Mouse (Mus musculus) liver, embryonic 11.5 days (tissue): ENCODE results near the gene Chrna10. TPM values are rescaled to one million over a fixed set of nuclear protein-coding genes. Genes with fewer than 3 reads are reported as not detected.

Experiments
- ATAC-seq: fragments of 200-750 bp; cut with Nextera tagmentation; replicated peaks from 2 replicates; pipeline ENCODE4 v1.8.0; 2017; ENCODE audit warnings: moderate number of reproducible peaks, mild to moderate bottlenecking, moderate TSS enrichment, moderate library complexity; ENCODE audit not compliant: low FRiP score
- DNase-seq: peaks from one replicate; pipeline ENCODE4 v3.0.0-alpha.2; 2017; ENCODE audit warnings: low spot score
- H3K27ac ChIP-seq: fragments of 300-500 bp; sonication (generic); 2 replicates; pipeline ENCODE4 v1.5.1; 2014; ENCODE audit warnings: mild to moderate bottlenecking, low read depth, low read length, control low read depth
- H3K27me3 ChIP-seq: fragments of 300-500 bp; sonication (generic); replicated peaks from 2 replicates; pipeline ENCODE4 v1.6.1; 2014; ENCODE audit warnings: low read length, mixed read lengths; ENCODE audit not compliant: control insufficient read depth, insufficient read depth
- H3K36me3 ChIP-seq: fragments of 300-500 bp; sonication (generic); 2 replicates; pipeline ENCODE4 v1.6.1; 2014; ENCODE audit warnings: mild to moderate bottlenecking, low read length, moderate library complexity, mixed read lengths; ENCODE audit not compliant: control insufficient read depth, insufficient read depth
- H3K4me1 ChIP-seq: fragments of 300-500 bp; sonication (generic); replicated peaks from 2 replicates; pipeline ENCODE4 v1.6.1; 2014; ENCODE audit warnings: low read length, mixed read lengths; ENCODE audit not compliant: control insufficient read depth, insufficient read depth
- H3K4me2 ChIP-seq: fragments of 300-500 bp; sonication (generic); 2 replicates; pipeline ENCODE4 v1.6.1; 2014; ENCODE audit warnings: mild to moderate bottlenecking, control low read depth, moderate library complexity
- H3K4me3 ChIP-seq: fragments of 300-500 bp; sonication (generic); 2 replicates; pipeline ENCODE4 v1.5.1; 2014; ENCODE audit warnings: low read depth, low read length, control low read depth
- H3K9ac ChIP-seq: fragments of 300-500 bp; sonication (generic); 2 replicates; pipeline ENCODE4 v1.6.1; 2014; ENCODE audit warnings: low read depth, low read length, control low read depth
- H3K9me3 ChIP-seq: fragments of 300-500 bp; sonication (generic); 2 replicates; pipeline ENCODE4 v1.6.1; 2016; ENCODE audit warnings: low read length, inconsistent platforms, mixed read lengths; ENCODE audit not compliant: control insufficient read depth
- WGBS: fragments of 180-500 bp; shearing (Covaris S2); extraction: QIAGEN DNeasy Blood & Tissue Kit; methylation state at CpG from one replicate; pipeline ENCODE4 v1.1.7; 2014; 5-methylcytosine and 5-hydroxymethylcytosine counted together
- polyA plus RNA-seq: library from polyadenylated mRNA; unstranded; fragments of >200 nt; fragmentation: Nextera tagmentation; extraction: Ambion mirVana; gene quantifications from 2 replicates; pipeline ENCODE4 v1.2.1, GENCODE M21; 2014

Chrna10 gene
- polyA plus RNA-seq: not detected in 2 replicates

DNA sequence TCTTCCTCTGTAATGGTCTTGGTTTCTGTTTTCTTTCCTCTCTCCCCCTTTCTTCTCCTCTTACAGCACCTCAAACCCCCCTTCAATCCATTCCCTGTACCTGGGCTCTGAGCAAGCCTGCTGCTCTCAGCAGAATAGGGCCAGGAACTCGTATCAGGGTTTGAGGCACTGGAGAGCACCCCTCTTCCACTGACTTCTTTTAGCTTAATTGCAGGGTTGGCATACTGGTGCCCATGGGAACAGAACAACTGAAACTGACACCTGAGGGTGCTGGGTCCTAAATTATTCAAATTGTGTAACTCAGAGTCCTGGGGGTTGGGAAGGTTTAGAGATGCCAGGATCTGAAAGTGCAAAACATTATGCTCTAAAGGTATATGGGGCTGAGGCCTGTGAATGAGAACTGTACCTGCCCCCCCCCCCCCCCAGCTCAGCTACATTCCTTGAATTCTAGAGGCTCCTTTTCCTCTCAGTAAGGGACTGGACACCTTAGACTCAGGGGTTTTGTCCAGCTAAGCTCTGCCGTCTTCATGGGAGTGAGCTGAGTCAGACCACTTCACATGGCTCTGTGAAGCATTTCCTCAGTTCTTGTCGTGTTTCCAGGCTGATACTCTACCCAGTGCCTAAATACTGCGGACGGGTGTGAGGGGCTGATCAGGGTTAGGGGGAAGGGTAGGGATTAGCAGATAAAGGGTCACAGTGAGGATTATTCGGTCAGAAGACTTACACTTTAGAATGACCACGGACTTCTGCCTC is at the start of gene Chrna10:
TSS of gene Chrna10 (minus strand) at position 250 of the 753 bp plus-strand sequence.
- Histone ChIP-seq H3K36me3 (peaks cover 25% of the 10 kb centered on the region), H3K9ac (no peak within 1 kb of the TSS), H3K27me3 (0 out of 2 replicates have a peak, but pooled peaks cover 7% of the 10 kb centered on the region), H3K4me1 (no peaks in the 10 kb centered on the region; the same call in 1 of the 2 replicates), H3K27ac (no peak within 1 kb of the TSS), H3K9me3 (no peaks in the 10 kb centered on the region), H3K4me2 (no peak within 1 kb of the TSS), H3K4me3 (no peak within 1 kb of the TSS)
- WGBS: 45% methylated on average over 7 of the region's 7 CpGs
- ATAC-seq: 0 out of 2 replicates have a peak, but pooled peaks have one; percentile 29
- no peak for DNase-seq

DNA sequence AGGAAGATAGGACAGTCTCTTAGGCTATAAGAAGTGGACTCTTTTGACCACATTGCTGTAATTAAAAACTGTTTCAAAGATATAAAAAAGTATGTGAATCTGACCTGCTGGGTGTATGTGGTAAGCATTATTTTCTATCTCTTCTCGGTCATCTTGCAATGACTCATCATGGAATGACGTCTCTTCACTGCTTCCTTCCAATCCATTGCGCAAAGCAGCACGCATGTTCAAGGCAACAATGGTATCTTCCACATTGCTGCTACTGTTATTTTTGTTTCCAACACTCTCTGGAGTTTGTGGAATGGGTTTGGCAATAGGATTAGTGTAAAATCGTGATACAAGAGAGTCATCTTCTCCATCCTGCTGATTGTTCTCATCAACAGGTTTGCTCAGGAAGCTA is 37.1 kb upstream of the Chrna10 start:
- peaks cover 27% of the 10 kb centered on the region for H3K36me3 ChIP-seq
- no peaks in the 10 kb centered on the region for H3K27me3 ChIP-seq
- H3K4me1 ChIP-seq: no peaks in the 10 kb centered on the region
- H3K4me2 ChIP-seq: no peak overlapping the region
- H3K9me3 ChIP-seq: no peaks in the 10 kb centered on the region
- H3K27ac ChIP-seq: no peak overlapping the region
- no peak for DNase-seq
- no peak overlapping the region for H3K4me3 ChIP-seq
- 86% methylated on average over 5 of the region's 5 CpGs for WGBS
- no peak for ATAC-seq
- H3K9ac ChIP-seq: no peak overlapping the region

DNA sequence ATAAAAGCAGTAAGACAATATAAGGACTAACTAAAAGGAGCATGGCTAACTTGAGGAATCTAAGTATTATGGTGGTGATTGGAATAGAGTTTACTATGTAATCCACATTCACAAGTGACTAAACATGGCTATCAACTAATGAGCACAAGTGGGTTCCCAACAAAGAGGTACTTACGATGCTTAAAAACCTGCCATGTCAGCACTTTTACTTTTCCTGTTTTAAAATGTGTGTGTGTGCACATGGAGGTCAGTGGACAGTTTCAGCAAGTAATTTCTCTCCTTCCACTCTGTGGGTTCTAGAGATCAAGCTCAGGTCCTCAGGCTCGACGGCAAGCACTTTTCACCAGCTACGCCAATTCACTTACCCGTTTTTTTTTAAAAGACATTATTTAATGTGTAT is 21.3 kb upstream of the Chrna10 start:
- ATAC-seq: no peak
- DNase-seq: no peak
- no peaks in the 10 kb centered on the region for H3K9me3 ChIP-seq
- no peak overlapping the region for H3K4me3 ChIP-seq
- H3K27me3 ChIP-seq: no peaks in the 10 kb centered on the region
- H3K36me3 ChIP-seq: peaks cover 35% of the 10 kb centered on the region
- no peak overlapping the region for H3K27ac ChIP-seq
- 95% methylated on average over 5 of the region's 5 CpGs for WGBS
- H3K9ac ChIP-seq: no peak overlapping the region
- H3K4me2 ChIP-seq: no peak overlapping the region
- H3K4me1 ChIP-seq: no peaks in the 10 kb centered on the region

DNA sequence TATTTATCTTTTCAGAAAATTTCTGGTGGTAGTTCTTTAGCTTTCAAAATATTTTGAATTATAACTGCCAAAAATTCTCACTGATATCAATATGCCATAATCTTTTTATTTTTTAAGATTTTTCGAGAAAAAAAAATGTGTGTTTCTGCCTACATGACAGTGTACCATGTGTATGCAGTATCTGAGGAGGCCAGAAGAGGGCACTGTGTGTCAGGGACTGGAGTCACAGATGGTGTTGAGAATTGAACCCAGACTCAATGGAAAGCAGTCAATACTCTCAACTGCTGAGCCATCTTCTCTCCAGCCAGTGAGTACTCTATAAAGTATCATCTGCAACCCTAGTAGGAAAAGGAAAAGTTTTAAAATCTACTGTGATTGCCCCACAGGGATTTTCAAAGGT is 20.8 kb upstream of the Chrna10 start:
- H3K36me3 ChIP-seq: peaks cover 37% of the 10 kb centered on the region
- H3K4me2 ChIP-seq: no peak overlapping the region
- DNase-seq (no peak), ATAC-seq (0 out of 2 replicates have a peak, but pooled peaks have one; percentile 58)
- no peak overlapping the region for H3K4me3 ChIP-seq
- no peaks in the 10 kb centered on the region for H3K4me1 ChIP-seq
- H3K9me3 ChIP-seq: no peaks in the 10 kb centered on the region
- WGBS: 83% methylated on average over 1 of the region's 1 CpGs
- no peak overlapping the region for H3K27ac ChIP-seq
- no peak overlapping the region for H3K9ac ChIP-seq
- H3K27me3 ChIP-seq: no peaks in the 10 kb centered on the region

DNA sequence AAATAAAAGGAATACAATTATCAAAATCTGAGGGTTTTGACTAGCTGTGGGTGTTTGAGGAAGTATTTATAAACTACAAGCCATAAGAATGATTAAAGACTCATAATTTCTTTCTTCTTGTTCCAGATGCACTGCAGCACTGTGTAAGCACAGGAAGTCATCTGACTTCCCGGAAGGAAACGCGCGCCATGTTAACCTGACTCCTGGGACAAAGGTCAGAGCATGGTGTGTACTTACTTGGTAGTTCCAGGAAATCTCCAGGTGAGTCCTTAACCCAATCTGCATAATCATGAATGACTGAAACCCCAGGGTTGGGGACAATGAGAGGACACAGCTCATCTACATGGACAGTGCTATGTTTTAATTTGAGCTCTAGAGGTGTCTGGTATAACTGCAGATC is 15.8 kb upstream of the Chrna10 start:
- Histone ChIP-seq H3K36me3 (peaks cover 44% of the 10 kb centered on the region), H3K27ac (no peak overlapping the region), H3K9ac (no peak overlapping the region), H3K9me3 (no peaks in the 10 kb centered on the region), H3K4me2 (no peak overlapping the region), H3K4me3 (no peak overlapping the region), H3K4me1 (no peaks in the 10 kb centered on the region), H3K27me3 (no peaks in the 10 kb centered on the region)
- ATAC-seq (no peak), DNase-seq (no peak)
- WGBS: 92% methylated on average over 4 of the region's 4 CpGs

DNA sequence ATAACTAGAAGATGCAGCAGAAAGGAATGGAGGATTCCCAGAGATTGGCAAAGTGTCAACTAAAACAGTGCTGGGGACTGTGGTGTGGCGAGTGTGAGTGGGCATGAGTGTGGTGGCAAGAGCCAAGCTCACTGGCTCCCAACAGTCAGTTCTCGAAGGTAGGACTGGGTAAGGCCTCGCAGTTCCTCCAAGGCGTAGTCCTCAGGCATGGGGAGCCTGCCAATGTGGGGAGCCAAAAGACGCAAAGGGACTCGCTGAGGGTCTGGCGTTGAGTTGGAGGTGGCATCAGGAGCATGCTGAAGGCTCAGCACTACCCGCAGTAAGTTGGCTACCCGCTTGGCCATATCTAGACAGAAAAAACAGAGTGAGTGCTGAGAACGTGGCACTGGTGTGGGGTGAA is 3.7 kb upstream of the Chrna10 start:
- Histone ChIP-seq H3K9me3 (no peaks in the 10 kb centered on the region), H3K27me3 (no peaks in the 10 kb centered on the region), H3K9ac (no peak overlapping the region), H3K4me2 (no peak overlapping the region), H3K36me3 (peaks cover 57% of the 10 kb centered on the region), H3K4me3 (no peak overlapping the region), H3K27ac (no peak overlapping the region), H3K4me1 (no peaks in the 10 kb centered on the region)
- ATAC-seq (no peak), DNase-seq (no peak)
- 95% methylated on average over 10 of the region's 10 CpGs for WGBS

DNA sequence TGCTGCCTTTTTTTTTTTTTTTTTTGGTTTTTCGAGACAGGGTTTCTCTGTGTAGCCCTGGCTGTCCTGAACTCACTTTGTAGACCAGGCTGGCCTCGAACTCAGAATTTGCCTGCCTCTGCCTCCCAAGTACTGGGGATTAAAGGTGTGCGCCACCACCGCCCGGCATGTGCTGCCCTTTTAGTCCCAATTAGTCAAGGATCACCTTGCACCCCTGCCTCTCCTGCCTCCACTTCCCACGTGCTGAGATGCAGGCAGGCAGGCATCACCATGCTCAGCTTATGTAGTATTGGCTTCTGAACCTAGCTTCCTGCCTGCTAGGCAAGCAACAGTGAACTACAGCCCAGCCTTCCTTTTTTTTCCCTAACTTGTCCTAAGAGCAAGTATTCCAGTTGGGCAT is 754 bp upstream of the Chrna10 start:
- DNase-seq (no peak), ATAC-seq (no peak)
- H3K27me3 ChIP-seq: 0 out of 2 replicates have a peak, but pooled peaks cover 7% of the 10 kb centered on the region
- 77% methylated on average over 6 of the region's 6 CpGs for WGBS
- peaks cover 30% of the 10 kb centered on the region for H3K36me3 ChIP-seq
- no peaks in the 10 kb centered on the region for H3K9me3 ChIP-seq
- H3K4me2 ChIP-seq: no peak overlapping the region
- no peak overlapping the region for H3K27ac ChIP-seq
- H3K4me3 ChIP-seq: no peak overlapping the region
- no peak overlapping the region for H3K9ac ChIP-seq
- H3K4me1 ChIP-seq: no peaks in the 10 kb centered on the region; the same call in 1 of the 2 replicates

DNA sequence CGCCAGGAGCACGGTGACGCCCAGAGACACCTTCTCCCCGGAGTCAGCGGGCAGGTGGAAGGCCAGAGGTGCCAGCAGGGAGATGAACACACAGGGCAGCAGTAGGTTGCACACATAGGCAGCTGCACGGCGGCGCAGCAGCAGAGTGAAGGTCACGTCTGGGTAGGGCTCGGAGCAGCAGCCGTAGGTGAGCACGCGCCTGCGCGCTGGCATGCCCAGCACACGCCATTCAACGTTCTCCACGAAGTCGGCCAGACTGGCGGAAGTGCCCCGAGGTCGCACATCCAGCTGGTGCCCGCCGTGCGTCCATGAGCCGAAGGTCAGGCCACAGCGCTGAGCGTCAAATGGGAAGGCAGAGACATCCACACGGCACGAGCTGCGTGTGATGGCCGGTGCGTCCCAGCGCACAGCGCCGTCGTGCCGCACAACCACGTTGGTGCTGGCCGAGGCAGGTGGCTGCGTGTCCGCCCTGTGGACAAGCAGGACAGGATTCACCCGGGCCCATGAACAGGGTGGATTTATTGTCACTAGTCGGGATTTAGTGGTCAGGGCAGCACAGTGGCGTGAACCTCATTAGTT is 3.4 kb downstream of the Chrna10 start:
- Histone ChIP-seq H3K27me3 (0 out of 2 replicates have a peak, but pooled peaks cover 7% of the 10 kb centered on the region), H3K9ac (no peak overlapping the region), H3K4me3 (no peak overlapping the region), H3K4me2 (no peak overlapping the region), H3K36me3 (no peaks in the 10 kb centered on the region; the same call in 1 of the 2 replicates), H3K4me1 (no peaks in the 10 kb centered on the region; the same call in 1 of the 2 replicates), H3K27ac (no peak overlapping the region), H3K9me3 (no peaks in the 10 kb centered on the region)
- no peak for DNase-seq
- no peak for ATAC-seq
- 67% methylated on average over 45 of the region's 45 CpGs for WGBS
